Mouse (Mus musculus) 3134 (cell line): ENCODE measurements around the gene 4632433K11Rik.
A peak's percentile ranks its signal among the peaks of the same experiment; 100 is the strongest.
"Not testable (repeated sequence)": the region's sequence is repeated elsewhere in the genome, so short reads cannot be mapped to it uniquely, and the experiment has no call there.

Experiments
- DNase-seq: peaks from one replicate; pipeline ENCODE4 v3.0.0-alpha.2; 2011; ENCODE audit warnings: low spot score; ENCODE audit not compliant: insufficient read length; ENCODE audit errors: extremely low read depth

Gene 4632433K11Rik

GRCm38 (mm10) chr7:5019576-5019975 is 14.3 kb upstream of the 4632433K11Rik start:
- DNase-seq, result not testable (repeated sequence)

- DNase-seq, result peak; percentile 99
Measured at GRCm38 (mm10) chr7:5020000-5020681, 13.8 kb upstream of the 4632433K11Rik start, which contains the start of the genes Zfp865 and Ccdc106. Zfp865 (plus strand) TSS chr7:5020376. Ccdc106 (plus strand) TSS chr7:5020553.

GRCm38 (mm10) chr7:5020685-5021084 is 13.2 kb upstream of the 4632433K11Rik start:
- DNase-seq, result no peak

GRCm38 (mm10) chr7:5021197-5021596 is 12.7 kb upstream of the 4632433K11Rik start:
- no peak for DNase-seq

- no peak for DNase-seq
Measured at GRCm38 (mm10) chr7:5029543-5029942, 4.4 kb upstream of the 4632433K11Rik start.

- no peak for DNase-seq
Measured at GRCm38 (mm10) chr7:5029946-5030345, 4.0 kb upstream of the 4632433K11Rik start.

- DNase-seq, result no peak
Measured at GRCm38 (mm10) chr7:5030554-5031275, 3.2 kb upstream of the 4632433K11Rik start.

- no peak for DNase-seq
Measured at GRCm38 (mm10) chr7:5031496-5031895, 2.4 kb upstream of the 4632433K11Rik start.

- DNase-seq, result no peak
Measured at GRCm38 (mm10) chr7:5035628-5036027, 1.7 kb downstream of the 4632433K11Rik start.

- DNase-seq, result no peak
Measured at GRCm38 (mm10) chr7:5036136-5036535, 2.2 kb downstream of the 4632433K11Rik start.

- DNase-seq, result no peak
Measured at GRCm38 (mm10) chr7:5037026-5037425, 3.1 kb downstream of the 4632433K11Rik start.

GRCm38 (mm10) chr7:5037467-5037866 is 3.5 kb downstream of the 4632433K11Rik start:
- DNase-seq, result no peak

GRCm38 (mm10) chr7:5038109-5038732 is 4.3 kb downstream of the 4632433K11Rik start, which contains the start of gene Zfp784:
Zfp784 (minus strand) TSS chr7:5038446.
- DNase-seq, result peak; percentile 96

GRCm38 (mm10) chr7:5038940-5039339 is 5.0 kb downstream of the 4632433K11Rik start:
- no peak for DNase-seq

GRCm38 (mm10) chr7:5044981-5045380 is 11.1 kb downstream of the 4632433K11Rik start:
- no peak for DNase-seq

GRCm38 (mm10) chr7:5046112-5046511 is 12.2 kb downstream of the 4632433K11Rik start:
- DNase-seq, result no peak

GRCm38 (mm10) chr7:5047313-5047712 is 13.4 kb downstream of the 4632433K11Rik start:
- no peak for DNase-seq

GRCm38 (mm10) chr7:5051193-5052192 is 17.6 kb downstream of the 4632433K11Rik start, which contains the start of gene Zfp580:
Zfp580 (plus strand) TSS chr7:5051538.
- peak; percentile 79 for DNase-seq

GRCm38 (mm10) chr7:5052438-5052837 is 18.5 kb downstream of the 4632433K11Rik start:
- DNase-seq, result no peak

GRCm38 (mm10) chr7:5052931-5053343 is 19.0 kb downstream of the 4632433K11Rik start:
- no peak for DNase-seq
